Mouse (Mus musculus): ENCODE data around the gene Tpgs1. TPM values are rescaled to one million over a fixed set of nuclear protein-coding genes. Genes with fewer than 3 reads are reported as not detected.

The Tpgs1 gene
- polyA plus RNA-seq, 1 experiment from 2014 or later, result 59.3 TPM

DNA sequence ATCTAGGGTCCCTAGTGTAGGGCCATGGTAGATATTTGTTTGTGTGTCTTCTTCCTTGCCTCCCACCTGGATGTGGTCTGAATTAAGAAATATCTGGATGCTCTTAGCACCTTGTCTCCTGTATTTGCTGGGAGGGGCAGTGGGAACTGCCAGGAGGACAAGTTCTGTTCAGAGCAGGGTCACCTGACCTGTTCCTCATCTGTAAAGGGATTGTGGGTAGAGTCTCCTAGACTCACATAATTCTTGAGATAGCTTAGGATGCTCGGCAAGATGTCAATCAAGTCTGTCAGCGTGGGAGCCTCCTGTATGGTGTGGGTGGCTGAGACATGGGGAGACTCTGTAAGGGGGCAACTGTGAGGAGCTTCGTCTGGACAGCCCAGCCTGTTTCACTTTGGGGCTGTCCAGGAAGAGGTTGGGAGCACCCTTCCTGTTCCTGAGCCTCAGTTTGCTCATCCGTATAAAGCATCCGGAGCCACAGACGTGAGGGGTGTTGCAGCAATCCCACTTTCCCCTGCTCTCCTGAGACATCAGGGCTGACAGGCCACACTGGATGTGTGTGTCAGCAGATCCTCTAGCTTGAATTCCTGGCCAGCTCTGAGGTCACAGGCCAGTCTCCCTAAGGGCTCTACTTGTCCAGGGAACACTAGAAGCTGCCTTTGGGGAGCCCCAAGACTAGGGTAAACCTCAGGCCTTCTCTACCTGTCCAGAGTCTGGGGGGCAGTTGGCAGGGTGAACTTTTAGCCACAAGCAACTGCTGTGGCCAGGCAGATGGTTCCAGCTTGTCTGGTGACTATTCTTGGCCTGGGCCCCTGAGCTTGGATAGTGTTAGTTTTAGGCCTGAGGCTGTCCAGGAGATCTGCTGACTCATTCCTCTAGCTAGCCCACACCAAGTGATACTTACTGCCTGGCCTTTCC lies 14.8 kb downstream of the Tpgs1 start:
- peak overlapping the region; percentile 82 for H3K4me3 ChIP-seq (replicated peaks)
- no peak for ATAC-seq (ENCODE audit: insufficient read depth, low FRiP score, low read depth)
- no peaks in the 10 kb centered on the region for H3K27me3 ChIP-seq (replicated peaks)
- 0 out of 2 replicates have a peak overlapping the region, but pooled peaks have one; percentile 2 for H3K9ac ChIP-seq
- H3K27ac ChIP-seq, result no peak overlapping the region
- WGBS, result 78% methylated on average over 6 of the region's 6 CpGs
- H3K4me1 ChIP-seq, result peaks cover 22% of the 10 kb centered on the region
- H3K9me3 ChIP-seq, result no peaks in the 10 kb centered on the region
- H3K36me3 ChIP-seq, result peaks cover 42% of the 10 kb centered on the region
- H3K4me2 ChIP-seq, result peak overlapping the region; percentile 88

DNA sequence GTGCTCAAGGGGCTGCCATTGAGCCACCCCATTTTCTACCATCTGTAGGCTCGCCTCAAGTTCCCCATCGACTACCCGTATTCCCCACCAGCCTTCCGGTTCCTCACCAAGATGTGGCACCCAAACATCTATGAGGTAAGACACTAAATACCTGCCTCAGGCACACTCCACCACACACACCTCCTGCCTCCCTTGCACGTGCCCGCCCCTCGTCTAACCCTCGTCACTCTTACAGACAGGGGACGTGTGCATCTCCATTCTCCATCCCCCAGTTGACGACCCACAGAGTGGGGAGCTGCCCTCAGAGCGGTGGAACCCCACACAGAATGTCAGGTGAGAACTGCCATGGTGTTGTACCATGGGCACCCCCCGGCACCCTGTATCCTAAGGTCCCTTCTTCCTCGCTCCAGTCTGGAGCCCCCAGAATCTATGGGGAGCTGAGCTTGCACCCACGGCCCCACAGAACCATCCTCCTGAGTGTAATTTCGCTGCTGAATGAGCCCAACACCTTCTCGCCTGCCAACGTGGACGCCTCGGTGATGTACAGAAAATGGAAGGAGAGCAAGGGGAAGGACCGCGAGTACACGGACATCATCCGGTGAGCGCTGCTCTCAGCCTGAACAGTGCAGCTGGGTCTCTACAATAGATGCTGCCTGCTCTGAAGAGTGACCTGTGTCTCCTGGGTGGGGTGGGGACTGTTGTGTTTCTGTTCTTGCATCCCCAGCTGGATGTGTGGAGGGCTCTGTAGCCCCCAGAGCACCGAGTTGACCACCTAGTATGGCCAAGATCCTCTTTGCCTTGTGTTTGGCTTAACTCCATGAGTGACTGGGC lies 15.8 kb downstream of the Tpgs1 start:
- peaks cover 47% of the 10 kb centered on the region for H3K36me3 ChIP-seq
- no peak overlapping the region for H3K9ac ChIP-seq
- no peaks in the 10 kb centered on the region for H3K27me3 ChIP-seq (replicated peaks)
- ATAC-seq (ENCODE audit: insufficient read depth, low FRiP score, low read depth), result no peak
- no peak overlapping the region for H3K4me3 ChIP-seq (replicated peaks)
- WGBS, result 92% methylated on average over 25 of the region's 25 CpGs
- H3K4me1 ChIP-seq, result peaks cover 25% of the 10 kb centered on the region
- no peak overlapping the region for H3K4me2 ChIP-seq
- H3K9me3 ChIP-seq, result no peaks in the 10 kb centered on the region
- no peak overlapping the region for H3K27ac ChIP-seq

DNA sequence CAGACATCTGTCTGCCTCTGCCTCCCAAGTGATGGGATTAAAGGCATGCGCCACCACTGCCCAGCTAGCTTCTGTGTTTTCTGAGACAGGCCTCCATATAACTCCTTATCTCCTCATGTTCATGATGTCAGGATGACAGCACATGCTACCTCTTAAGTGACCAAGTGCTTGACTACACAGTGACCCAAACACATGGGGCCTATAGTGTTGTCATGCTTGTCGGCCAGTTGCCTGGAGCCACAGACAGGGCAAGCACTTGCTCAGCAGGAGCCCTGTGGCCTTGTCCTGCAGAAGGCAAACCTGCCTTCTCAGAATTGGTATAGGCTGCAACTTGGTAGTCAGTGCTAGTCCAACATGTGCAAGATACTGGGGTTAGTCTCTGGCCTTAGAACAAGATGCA lies 17.1 kb downstream of the Tpgs1 start:
- 87% methylated on average over 2 of the region's 2 CpGs for WGBS
- Histone ChIP-seq H3K4me1 (peaks cover 18% of the 10 kb centered on the region), H3K27ac (no peak overlapping the region), H3K36me3 (peaks cover 47% of the 10 kb centered on the region), H3K9ac (no peak overlapping the region), H3K9me3 (no peaks in the 10 kb centered on the region), H3K4me3 (replicated peaks) (no peak overlapping the region), H3K27me3 (replicated peaks) (no peaks in the 10 kb centered on the region), H3K4me2 (no peak overlapping the region)
- no peak for ATAC-seq (ENCODE audit: insufficient read depth, low FRiP score, low read depth)

DNA sequence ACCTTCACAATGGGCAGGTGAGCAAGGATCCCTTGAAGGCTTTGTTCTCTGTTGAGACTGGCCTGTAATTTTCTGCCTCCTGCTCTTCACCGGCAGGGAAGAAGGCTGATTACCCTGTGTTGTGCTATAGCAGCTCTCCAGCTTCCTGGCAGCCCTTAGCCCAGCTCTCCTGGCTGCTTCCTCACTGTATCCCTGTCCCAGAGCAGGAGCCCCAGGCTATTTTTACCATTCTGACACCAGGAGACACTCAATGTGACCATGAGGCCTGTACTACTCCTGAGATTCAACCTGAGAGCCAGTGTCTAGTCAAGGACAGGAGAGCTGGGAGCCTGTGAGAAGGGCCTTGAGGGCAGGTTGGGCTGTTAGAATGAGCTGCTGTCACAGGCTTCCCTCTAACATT lies 17.5 kb downstream of the Tpgs1 start:
- Histone ChIP-seq H3K36me3 (peaks cover 47% of the 10 kb centered on the region), H3K27me3 (replicated peaks) (no peaks in the 10 kb centered on the region), H3K4me3 (replicated peaks) (no peak overlapping the region), H3K4me2 (no peak overlapping the region), H3K9ac (no peak overlapping the region), H3K27ac (no peak overlapping the region), H3K9me3 (no peaks in the 10 kb centered on the region), H3K4me1 (peaks cover 17% of the 10 kb centered on the region)
- 87% methylated on average over 1 of the region's 1 CpGs for WGBS
- no peak for ATAC-seq (ENCODE audit: insufficient read depth, low FRiP score, low read depth)

GRCm38 (mm10) chr10:79687513-79687912 lies 18.3 kb downstream of the Tpgs1 start:
- 95% methylated on average over 6 of the region's 6 CpGs for WGBS
- Histone ChIP-seq H3K36me3 (peaks cover 47% of the 10 kb centered on the region), H3K4me3 (replicated peaks) (no peak overlapping the region)

DNA sequence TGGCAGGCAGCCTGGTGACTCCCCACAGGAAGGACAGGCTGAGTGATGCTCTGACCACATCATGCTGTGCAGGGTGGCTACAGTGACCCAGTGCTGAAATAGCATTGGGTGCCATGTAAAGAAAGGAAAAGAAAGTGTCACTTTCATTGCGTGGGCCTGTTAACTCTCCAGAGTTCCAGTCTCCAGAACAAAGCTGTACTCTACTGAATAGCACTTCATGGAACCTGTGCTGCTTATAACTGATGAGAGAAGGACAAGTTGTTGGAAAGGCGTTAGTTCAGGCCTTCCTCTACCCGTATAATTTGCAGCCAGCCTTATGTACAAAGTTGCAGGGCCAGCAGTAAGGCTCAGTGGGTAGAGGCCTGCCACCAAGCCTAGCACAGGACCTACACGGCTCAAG lies 19.6 kb downstream of the Tpgs1 start, which contains the start of gene Gzmm:
Gzmm (plus strand) TSS at position 301 of the 400 bp plus-strand sequence.
- WGBS, result 70% methylated on average over 4 of the region's 4 CpGs
- no peaks in the 10 kb centered on the region for H3K27me3 ChIP-seq (replicated peaks)
- H3K4me3 ChIP-seq (replicated peaks), result no peak within 1 kb of the TSS
- no peak for ATAC-seq (ENCODE audit: insufficient read depth, low FRiP score, low read depth)
- peaks cover 9% of the 10 kb centered on the region for H3K4me1 ChIP-seq
- peaks cover 47% of the 10 kb centered on the region for H3K36me3 ChIP-seq
- H3K9ac ChIP-seq, result no peak within 1 kb of the TSS
- no peak within 1 kb of the TSS for H3K4me2 ChIP-seq
- no peaks in the 10 kb centered on the region for H3K9me3 ChIP-seq
- H3K27ac ChIP-seq, result no peak within 1 kb of the TSS

More at GRCm38 (mm10) chr10:79687513-79687912, 18.3 kb downstream of the Tpgs1 start:
- Histone ChIP-seq H3K4me2 (no peak overlapping the region), H3K27me3 (replicated peaks) (no peaks in the 10 kb centered on the region), H3K27ac (no peak overlapping the region), H3K9ac (no peak overlapping the region), H3K4me1 (peaks cover 17% of the 10 kb centered on the region), H3K9me3 (no peaks in the 10 kb centered on the region)
- no peak for ATAC-seq (ENCODE audit: insufficient read depth, low FRiP score, low read depth)

GRCm38 (mm10) chr10:79689178-79689577 lies 20.0 kb downstream of the Tpgs1 start:
- no peaks in the 10 kb centered on the region for H3K9me3 ChIP-seq
- H3K27ac ChIP-seq, result no peak overlapping the region
- H3K4me1 ChIP-seq, result peaks cover 5% of the 10 kb centered on the region
- H3K9ac ChIP-seq, result no peak overlapping the region
- no peak for ATAC-seq (ENCODE audit: insufficient read depth, low FRiP score, low read depth)
- peaks cover 47% of the 10 kb centered on the region for H3K36me3 ChIP-seq
- no peak overlapping the region for H3K4me3 ChIP-seq (replicated peaks)
- H3K27me3 ChIP-seq (replicated peaks), result no peaks in the 10 kb centered on the region
- WGBS, result 93% methylated on average over 3 of the region's 3 CpGs
- no peak overlapping the region for H3K4me2 ChIP-seq

GRCm38 (mm10) chr10:79691986-79692548 lies 22.9 kb downstream of the Tpgs1 start:
- H3K4me2 ChIP-seq, result no peak overlapping the region
- H3K36me3 ChIP-seq, result peaks cover 24% of the 10 kb centered on the region
- no peaks in the 10 kb centered on the region for H3K27me3 ChIP-seq (replicated peaks)
- H3K4me1 ChIP-seq, result peaks cover 23% of the 10 kb centered on the region
- H3K27ac ChIP-seq, result no peak overlapping the region
- H3K9me3 ChIP-seq, result no peaks in the 10 kb centered on the region
- WGBS, result 90% methylated on average over 2 of the region's 2 CpGs
- ATAC-seq (ENCODE audit: insufficient read depth, low FRiP score, low read depth), result no peak
- H3K9ac ChIP-seq, result no peak overlapping the region
- H3K4me3 ChIP-seq (replicated peaks), result no peak overlapping the region

DNA sequence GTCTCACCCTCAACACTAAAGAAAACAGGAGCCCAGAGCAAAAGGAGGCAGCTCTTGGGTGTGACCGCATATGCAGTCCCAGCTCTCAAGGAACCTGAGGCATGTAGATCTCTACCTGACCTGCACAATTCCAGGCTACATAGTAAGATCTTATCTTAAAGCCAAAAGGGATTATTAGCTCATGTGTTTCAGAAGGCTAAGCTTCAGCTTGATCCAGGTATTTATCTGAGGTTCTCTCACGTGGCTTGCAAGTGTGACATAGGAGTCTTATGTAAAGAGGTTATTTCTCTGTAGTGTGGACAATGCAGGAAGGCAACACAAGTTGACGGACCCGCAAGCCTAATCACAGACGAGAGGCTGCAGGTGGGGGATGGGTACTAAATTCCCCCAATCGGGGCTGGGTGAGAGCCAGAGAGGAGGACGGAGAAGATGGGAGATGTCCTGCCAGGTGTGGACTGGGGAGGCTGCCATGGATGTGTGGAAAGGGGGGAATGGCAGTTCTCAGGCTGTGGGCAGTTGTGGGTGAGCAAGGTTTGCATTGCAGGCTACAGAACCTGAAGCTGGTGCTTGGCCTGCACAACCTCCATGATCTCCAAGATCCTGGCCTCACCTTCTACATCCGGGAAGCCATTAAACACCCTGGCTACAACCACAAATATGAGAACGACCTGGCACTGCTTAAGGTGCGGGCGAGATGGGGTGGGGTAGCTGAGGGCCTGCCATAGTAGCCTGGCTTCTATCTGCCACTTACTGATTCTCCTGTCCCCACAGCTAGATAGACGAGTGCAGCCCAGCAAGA lies 24.6 kb downstream of the Tpgs1 start:
- no peak overlapping the region for H3K4me3 ChIP-seq (replicated peaks)
- H3K27ac ChIP-seq, result no peak overlapping the region
- no peak for ATAC-seq (ENCODE audit: insufficient read depth, low FRiP score, low read depth)
- peaks cover 33% of the 10 kb centered on the region for H3K4me1 ChIP-seq
- H3K36me3 ChIP-seq, result peaks cover 8% of the 10 kb centered on the region
- 64% methylated on average over 12 of the region's 12 CpGs for WGBS
- H3K9ac ChIP-seq, result no peak overlapping the region
- H3K9me3 ChIP-seq, result no peaks in the 10 kb centered on the region
- no peak overlapping the region for H3K4me2 ChIP-seq
- no peaks in the 10 kb centered on the region for H3K27me3 ChIP-seq (replicated peaks)

DNA sequence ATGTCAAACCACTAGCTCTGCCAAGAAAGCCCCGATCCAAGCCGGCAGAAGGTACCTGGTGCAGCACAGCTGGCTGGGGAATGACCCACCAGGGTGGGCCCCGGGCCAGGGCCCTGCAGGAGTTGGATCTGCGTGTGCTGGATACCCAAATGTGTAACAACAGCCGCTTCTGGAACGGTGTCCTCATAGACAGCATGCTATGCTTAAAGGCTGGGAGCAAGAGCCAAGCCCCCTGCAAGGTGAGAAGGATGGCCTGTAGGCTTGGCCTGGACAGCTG lies 25.1 kb downstream of the Tpgs1 start:
- Histone ChIP-seq H3K4me2 (no peak overlapping the region), H3K4me3 (replicated peaks) (no peak overlapping the region), H3K9me3 (no peaks in the 10 kb centered on the region), H3K4me1 (peaks cover 30% of the 10 kb centered on the region), H3K36me3 (peaks cover 2% of the 10 kb centered on the region; the same call in 1 of the 2 replicates), H3K9ac (no peak overlapping the region), H3K27ac (no peak overlapping the region), H3K27me3 (replicated peaks) (no peaks in the 10 kb centered on the region)
- 83% methylated on average over 6 of the region's 6 CpGs for WGBS
- no peak for ATAC-seq (ENCODE audit: insufficient read depth, low FRiP score, low read depth)

All from stomach, embryonic 15.5 days (tissue).